Mouse (Mus musculus): Measurements from ENCODE around the gene Casp6. TPM values are rescaled to one million over a fixed set of nuclear protein-coding genes. Genes with fewer than 3 reads are reported as not detected.
A peak's percentile ranks its signal among the peaks of the same experiment; 100 is the strongest.

Gene Casp6
- polyA plus RNA-seq (2014; fragmentation: Nextera tagmentation; extraction: Ambion mirVana): 114 and 122 TPM in 2 replicates

DNA sequence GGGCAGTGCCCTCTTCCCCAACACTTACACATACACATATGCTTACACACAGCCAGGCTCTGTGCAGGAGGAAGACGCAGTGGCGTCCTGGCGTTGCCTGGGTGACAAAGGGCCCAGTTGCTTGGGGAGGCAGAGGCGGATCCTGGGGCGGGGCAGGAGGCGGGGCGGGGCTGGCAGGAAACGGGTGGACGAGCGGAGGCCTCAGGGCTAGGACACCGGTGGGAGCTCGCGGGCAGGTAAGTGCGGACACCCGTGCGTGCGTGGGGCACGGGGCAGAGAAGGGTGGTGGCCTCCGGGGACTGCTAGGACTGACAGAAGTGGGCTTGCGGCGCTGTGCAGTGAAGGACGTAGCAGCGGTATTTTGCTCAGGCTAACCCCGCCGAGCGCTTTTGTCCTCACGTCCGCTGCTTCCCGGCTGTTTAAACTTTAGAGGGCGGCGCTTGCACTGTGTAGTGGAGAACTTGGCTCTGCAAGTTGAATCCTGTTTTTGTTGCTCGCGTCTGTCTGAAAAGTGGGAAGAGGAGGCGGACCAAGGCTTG lies at the start of gene Casp6:
TSS of gene Casp6 (plus strand) at position 155 of the 539 bp plus-strand sequence.
- Histone ChIP-seq H3K4me3 (ENCODE audit: low read depth, low read length) (peak within 1 kb of the TSS; percentile 70), H3K4me2 (ENCODE audit: low read length) (peak within 1 kb of the TSS; percentile 79), H3K9ac (ENCODE audit: low read length) (peak within 1 kb of the TSS; percentile 70), H3K27me3 (replicated peaks; ENCODE audit: control insufficient read depth, insufficient read depth, low read length) (no peaks in the 10 kb centered on the region), H3K27ac (ENCODE audit: low read depth) (peak within 1 kb of the TSS; percentile 75), H3K36me3 (ENCODE audit: control insufficient read depth, insufficient read depth, low read length) (peaks cover 7% of the 10 kb centered on the region; the same call in 1 of the 2 replicates), H3K4me1 (replicated peaks; ENCODE audit: control insufficient read depth, insufficient read depth, low read length) (peaks cover 23% of the 10 kb centered on the region), H3K9me3 (ENCODE audit: control insufficient read depth, low read length) (no peaks in the 10 kb centered on the region)
- DNase-seq (ENCODE audit: low spot score) (peak; percentile 94), ATAC-seq (replicated peaks; ENCODE audit: low FRiP score, low TSS enrichment, low read depth) (peak; percentile 90)
- WGBS: under 1% methylated on average over 34 of the region's 34 CpGs

DNA sequence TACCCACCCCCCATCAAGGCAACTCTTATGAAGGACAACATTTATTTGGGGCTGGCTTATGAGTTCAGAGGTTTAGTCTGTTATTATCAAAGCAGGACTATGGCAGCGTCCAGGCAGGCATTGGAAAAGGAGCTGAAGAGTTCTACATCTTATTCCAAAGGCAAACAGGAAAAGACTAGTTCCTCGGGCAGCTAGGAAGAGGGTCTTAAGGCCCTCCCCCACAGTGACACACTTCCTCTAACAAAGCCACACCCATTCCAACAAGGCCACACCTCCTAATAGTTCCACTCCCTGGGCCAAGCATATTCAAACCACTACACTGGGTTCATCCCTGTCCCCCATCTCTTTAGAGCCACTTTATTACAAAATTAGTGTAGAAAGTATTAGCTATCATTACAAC lies 38.6 kb upstream of the Casp6 start:
- H3K9ac ChIP-seq (ENCODE audit: low read length): no peak overlapping the region
- WGBS: 65% methylated on average over 2 of the region's 2 CpGs
- ATAC-seq (replicated peaks; ENCODE audit: low FRiP score, low TSS enrichment, low read depth): no peak
- 0 out of 2 replicates have a peak, but pooled peaks cover 2% of the 10 kb centered on the region for H3K9me3 ChIP-seq (ENCODE audit: control insufficient read depth, low read length)
- H3K27ac ChIP-seq (ENCODE audit: low read depth): no peak overlapping the region
- H3K36me3 ChIP-seq (ENCODE audit: control insufficient read depth, insufficient read depth, low read length): no peaks in the 10 kb centered on the region
- H3K4me2 ChIP-seq (ENCODE audit: low read length): no peak overlapping the region
- H3K4me1 ChIP-seq (replicated peaks; ENCODE audit: control insufficient read depth, insufficient read depth, low read length): no peaks in the 10 kb centered on the region
- no peak for DNase-seq (ENCODE audit: low spot score)
- H3K27me3 ChIP-seq (replicated peaks; ENCODE audit: control insufficient read depth, insufficient read depth, low read length): no peaks in the 10 kb centered on the region
- no peak overlapping the region for H3K4me3 ChIP-seq (ENCODE audit: low read depth, low read length)

DNA sequence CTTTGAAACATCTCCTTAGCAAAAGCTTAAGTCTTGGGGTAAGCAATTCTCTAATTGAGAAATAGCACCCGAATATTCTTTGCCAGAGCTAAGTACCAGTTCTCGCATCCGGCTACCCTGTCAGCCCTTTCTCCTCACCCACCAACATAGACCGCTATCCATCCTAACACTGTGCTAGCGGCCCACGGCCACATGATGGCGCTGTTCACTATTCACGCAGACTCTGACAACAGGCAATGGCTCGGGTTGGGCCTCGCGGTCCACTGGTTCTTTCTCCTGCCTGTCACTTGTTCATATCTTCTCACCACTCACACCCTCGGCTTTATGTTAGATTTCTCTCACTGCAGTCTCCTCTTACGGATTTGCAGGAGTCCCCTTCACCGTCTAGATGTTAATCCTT lies 37.5 kb upstream of the Casp6 start:
- Histone ChIP-seq H3K4me2 (ENCODE audit: low read length) (no peak overlapping the region), H3K27me3 (replicated peaks; ENCODE audit: control insufficient read depth, insufficient read depth, low read length) (no peaks in the 10 kb centered on the region), H3K9ac (ENCODE audit: low read length) (no peak overlapping the region), H3K27ac (ENCODE audit: low read depth) (no peak overlapping the region), H3K36me3 (ENCODE audit: control insufficient read depth, insufficient read depth, low read length) (no peaks in the 10 kb centered on the region), H3K9me3 (ENCODE audit: control insufficient read depth, low read length) (no peaks in the 10 kb centered on the region), H3K4me1 (replicated peaks; ENCODE audit: control insufficient read depth, insufficient read depth, low read length) (no peaks in the 10 kb centered on the region), H3K4me3 (ENCODE audit: low read depth, low read length) (no peak overlapping the region)
- DNase-seq (ENCODE audit: low spot score) (peak; percentile 64), ATAC-seq (replicated peaks; ENCODE audit: low FRiP score, low TSS enrichment, low read depth) (no peak)
- 53% methylated on average over 14 of the region's 14 CpGs for WGBS

DNA sequence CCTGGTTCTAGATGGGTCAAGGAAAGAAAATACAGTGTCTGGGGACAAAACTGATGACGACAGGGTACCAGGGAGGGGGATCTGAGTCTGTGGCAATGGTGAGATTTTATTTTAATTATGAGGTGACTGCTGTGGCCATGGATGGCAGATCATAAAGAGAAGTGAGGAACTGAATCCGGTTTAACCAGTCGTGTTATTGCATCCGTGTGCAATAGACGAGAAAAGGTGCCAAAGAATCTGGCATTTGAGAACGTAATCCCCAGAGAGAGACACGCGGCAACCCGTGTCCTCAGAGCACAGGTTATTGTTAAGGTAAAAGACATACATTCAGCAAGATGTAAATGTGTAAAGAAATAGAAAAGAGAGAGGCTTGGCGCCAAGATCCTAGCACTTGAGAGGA lies 23.9 kb upstream of the Casp6 start:
- Histone ChIP-seq H3K27me3 (replicated peaks; ENCODE audit: control insufficient read depth, insufficient read depth, low read length) (no peaks in the 10 kb centered on the region), H3K36me3 (ENCODE audit: control insufficient read depth, insufficient read depth, low read length) (no peaks in the 10 kb centered on the region), H3K9ac (ENCODE audit: low read length) (no peak overlapping the region), H3K9me3 (ENCODE audit: control insufficient read depth, low read length) (no peaks in the 10 kb centered on the region), H3K4me1 (replicated peaks; ENCODE audit: control insufficient read depth, insufficient read depth, low read length) (no peaks in the 10 kb centered on the region), H3K4me3 (ENCODE audit: low read depth, low read length) (no peak overlapping the region), H3K27ac (ENCODE audit: low read depth) (no peak overlapping the region), H3K4me2 (ENCODE audit: low read length) (no peak overlapping the region)
- DNase-seq (ENCODE audit: low spot score) (no peak), ATAC-seq (replicated peaks; ENCODE audit: low FRiP score, low TSS enrichment, low read depth) (no peak)
- WGBS: 90% methylated on average over 10 of the region's 10 CpGs

- H3K9ac ChIP-seq (ENCODE audit: low read length): peak within 1 kb of the TSS; percentile 67
- no peaks in the 10 kb centered on the region for H3K36me3 ChIP-seq (ENCODE audit: control insufficient read depth, insufficient read depth, low read length)
- peak within 1 kb of the TSS; percentile 78 for H3K4me2 ChIP-seq (ENCODE audit: low read length)
- no peaks in the 10 kb centered on the region for H3K4me1 ChIP-seq (replicated peaks; ENCODE audit: control insufficient read depth, insufficient read depth, low read length)
- DNase-seq (ENCODE audit: low spot score) (peak; percentile 91), ATAC-seq (replicated peaks; ENCODE audit: low FRiP score, low TSS enrichment, low read depth) (peak; percentile 92)
- no peaks in the 10 kb centered on the region for H3K27me3 ChIP-seq (replicated peaks; ENCODE audit: control insufficient read depth, insufficient read depth, low read length)
- H3K27ac ChIP-seq (ENCODE audit: low read depth): peak within 1 kb of the TSS; percentile 67
- H3K9me3 ChIP-seq (ENCODE audit: control insufficient read depth, low read length): no peaks in the 10 kb centered on the region
- H3K4me3 ChIP-seq (ENCODE audit: low read depth, low read length): peak within 1 kb of the TSS; percentile 62
- WGBS: under 1% methylated on average over 66 of the region's 66 CpGs
Measured at GRCm38 (mm10) chr3:129878405-129879021, 22.7 kb upstream of the Casp6 start, which contains the start of gene Pla2g12a. Pla2g12a (plus strand) TSS chr3:129878606.

DNA sequence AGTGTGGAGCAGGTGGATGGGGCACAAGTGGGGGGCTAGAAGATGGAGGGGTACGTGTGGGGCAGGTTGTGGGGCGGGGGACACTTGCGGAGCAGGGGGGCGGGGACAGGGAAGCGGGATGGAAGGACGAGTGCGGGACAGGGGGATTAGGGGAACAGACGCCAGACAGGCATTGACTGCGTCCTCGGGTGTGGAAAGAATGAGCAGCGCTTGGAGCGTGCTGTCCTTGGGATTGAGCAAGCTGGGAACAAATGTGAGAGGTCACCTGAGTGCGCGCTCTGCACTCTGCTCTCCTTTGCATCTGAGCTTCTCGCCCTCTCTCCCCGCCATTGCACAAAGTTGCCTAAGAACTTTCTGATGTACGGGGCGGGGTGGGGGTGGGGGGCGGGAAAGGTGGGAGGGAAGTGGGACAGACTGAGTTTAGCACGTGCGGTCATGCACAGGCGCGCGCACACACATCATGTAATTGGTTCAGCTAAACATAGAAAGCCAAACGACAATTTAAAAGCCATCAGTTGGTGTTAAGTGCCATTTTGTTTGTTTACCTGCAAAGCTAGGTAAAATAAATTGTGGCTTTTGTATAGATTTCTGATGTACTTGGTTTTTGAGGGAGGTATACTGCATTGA lies 22.0 kb upstream of the Casp6 start:
- H3K9me3 ChIP-seq (ENCODE audit: control insufficient read depth, low read length): no peaks in the 10 kb centered on the region
- peak overlapping the region; percentile 78 for H3K4me2 ChIP-seq (ENCODE audit: low read length)
- ATAC-seq (replicated peaks; ENCODE audit: low FRiP score, low TSS enrichment, low read depth): peak; percentile 77
- peak; percentile 74 for DNase-seq (ENCODE audit: low spot score)
- H3K9ac ChIP-seq (ENCODE audit: low read length): peak overlapping the region; percentile 67
- WGBS: under 1% methylated on average over 25 of the region's 25 CpGs
- H3K4me3 ChIP-seq (ENCODE audit: low read depth, low read length): peak overlapping the region; percentile 62
- no peaks in the 10 kb centered on the region for H3K36me3 ChIP-seq (ENCODE audit: control insufficient read depth, insufficient read depth, low read length)
- peak overlapping the region; percentile 67 for H3K27ac ChIP-seq (ENCODE audit: low read depth)
- H3K27me3 ChIP-seq (replicated peaks; ENCODE audit: control insufficient read depth, insufficient read depth, low read length): no peaks in the 10 kb centered on the region
- H3K4me1 ChIP-seq (replicated peaks; ENCODE audit: control insufficient read depth, insufficient read depth, low read length): no peaks in the 10 kb centered on the region

DNA sequence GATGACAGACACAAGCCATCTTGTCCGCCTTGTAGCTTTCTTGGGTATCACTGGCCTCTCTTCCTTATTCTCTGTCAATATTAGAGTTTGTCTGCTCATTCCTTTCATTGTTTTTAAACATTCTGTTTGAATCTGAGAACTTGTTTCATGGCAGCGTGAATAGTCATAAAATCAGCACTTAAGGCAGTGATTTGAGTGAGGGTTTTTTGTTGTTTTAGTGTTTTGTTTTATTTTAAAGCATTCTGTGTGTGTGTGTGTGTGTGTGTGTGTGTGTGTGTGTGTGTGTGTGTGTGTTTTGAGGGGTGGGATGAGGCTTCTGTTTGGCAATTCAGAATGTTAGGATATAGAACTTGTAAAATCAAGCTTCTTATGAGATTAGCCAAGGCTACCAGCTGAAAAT lies 21.3 kb upstream of the Casp6 start:
- Histone ChIP-seq H3K36me3 (ENCODE audit: control insufficient read depth, insufficient read depth, low read length) (no peaks in the 10 kb centered on the region), H3K27me3 (replicated peaks; ENCODE audit: control insufficient read depth, insufficient read depth, low read length) (no peaks in the 10 kb centered on the region), H3K4me3 (ENCODE audit: low read depth, low read length) (peak overlapping the region; percentile 62; the same call in 1 of the 2 replicates), H3K9ac (ENCODE audit: low read length) (no peak overlapping the region), H3K9me3 (ENCODE audit: control insufficient read depth, low read length) (no peaks in the 10 kb centered on the region), H3K4me1 (replicated peaks; ENCODE audit: control insufficient read depth, insufficient read depth, low read length) (no peaks in the 10 kb centered on the region), H3K27ac (ENCODE audit: low read depth) (no peak overlapping the region), H3K4me2 (ENCODE audit: low read length) (peak overlapping the region; percentile 78)
- ATAC-seq (replicated peaks; ENCODE audit: low FRiP score, low TSS enrichment, low read depth): no peak
- DNase-seq (ENCODE audit: low spot score): no peak
- 67% methylated on average over 2 of the region's 2 CpGs for WGBS

GRCm38 (mm10) chr3:129880925-129881593 lies 20.2 kb upstream of the Casp6 start:
- no peak for DNase-seq (ENCODE audit: low spot score)
- no peaks in the 10 kb centered on the region for H3K4me1 ChIP-seq (replicated peaks; ENCODE audit: control insufficient read depth, insufficient read depth, low read length)
- 73% methylated on average over 8 of the region's 8 CpGs for WGBS
- no peak overlapping the region for H3K4me2 ChIP-seq (ENCODE audit: low read length)
- no peaks in the 10 kb centered on the region for H3K36me3 ChIP-seq (ENCODE audit: control insufficient read depth, insufficient read depth, low read length)
- no peak for ATAC-seq (replicated peaks; ENCODE audit: low FRiP score, low TSS enrichment, low read depth)
- H3K4me3 ChIP-seq (ENCODE audit: low read depth, low read length): no peak overlapping the region
- H3K27me3 ChIP-seq (replicated peaks; ENCODE audit: control insufficient read depth, insufficient read depth, low read length): no peaks in the 10 kb centered on the region
- H3K27ac ChIP-seq (ENCODE audit: low read depth): no peak overlapping the region
- no peak overlapping the region for H3K9ac ChIP-seq (ENCODE audit: low read length)
- H3K9me3 ChIP-seq (ENCODE audit: control insufficient read depth, low read length): no peaks in the 10 kb centered on the region
